Mouse (Mus musculus): ENCODE data around the gene Stip1.

DNA sequence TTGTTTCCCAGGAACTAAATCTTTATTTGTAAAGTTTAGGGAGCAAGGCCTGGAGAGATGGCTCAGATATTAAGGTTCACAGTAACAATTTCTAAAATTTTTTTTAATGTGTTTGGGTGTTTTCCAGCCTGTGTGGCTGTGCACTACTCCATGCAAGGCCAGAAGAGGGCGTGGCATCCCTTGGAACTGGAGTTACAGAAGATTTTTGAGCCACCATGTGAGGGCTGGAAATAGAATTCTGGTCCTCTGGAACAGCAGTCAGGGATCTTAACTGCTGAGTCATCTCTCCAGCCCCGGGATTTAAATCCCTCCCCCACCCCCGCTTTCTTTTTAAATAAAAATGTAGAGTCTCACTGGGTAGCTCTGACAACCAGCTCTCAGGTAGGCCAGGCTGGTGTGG, 15.4 kb upstream of the Stip1 start:
- peak; percentile 17; the same call in 1 of the 2 replicates for TF ChIP-seq CTCF (IDR thresholded peaks at IDR 0.05; ENCODE audit: low read depth)
- TF ChIP-seq EP300 (IDR thresholded peaks at IDR 0.05; ENCODE audit: low read depth) = no peak
